Mouse (Mus musculus): ENCODE data around the gene Ranbp9.
A peak's percentile ranks its signal among the peaks of the same experiment; 100 is the strongest.
"Not testable (repeated sequence)": the region's sequence is repeated elsewhere in the genome, so short reads cannot be mapped to it uniquely, and the experiment has no call there.

The Ranbp9 gene

GRCm38 (mm10) chr13:43495645-43496044 lies 14.6 kb upstream of the Ranbp9 start:
- no peak for DNase-seq

GRCm38 (mm10) chr13:43493725-43494124 lies 12.6 kb upstream of the Ranbp9 start:
- no peak for DNase-seq

GRCm38 (mm10) chr13:43493058-43493481 lies 12.0 kb upstream of the Ranbp9 start:
- peak; percentile 38 to 66 for DNase-seq

- DNase-seq: no peak
Observed at GRCm38 (mm10) chr13:43486501-43487213, 5.6 kb upstream of the Ranbp9 start.

- no peak for DNase-seq
Observed at GRCm38 (mm10) chr13:43485278-43485976, 4.3 kb upstream of the Ranbp9 start.

- DNase-seq: no peak
Observed at GRCm38 (mm10) chr13:43482782-43483181, 1.7 kb upstream of the Ranbp9 start.

- DNase-seq: no peak
Observed at GRCm38 (mm10) chr13:43481859-43482245, 770 bp upstream of the Ranbp9 start.

GRCm38 (mm10) chr13:43480595-43480956 lies 506 bp downstream of the Ranbp9 start:
- DNase-seq: no peak

GRCm38 (mm10) chr13:43479767-43480571 lies 1.1 kb downstream of the Ranbp9 start:
- peak; percentile 48 to 52 for DNase-seq

- DNase-seq: no peak
Observed at GRCm38 (mm10) chr13:43479024-43479705, 1.9 kb downstream of the Ranbp9 start.

- no peak for DNase-seq
Observed at GRCm38 (mm10) chr13:43478586-43478985, 2.5 kb downstream of the Ranbp9 start.

GRCm38 (mm10) chr13:43477098-43477697 lies 3.9 kb downstream of the Ranbp9 start:
- DNase-seq: no peak

- no peak for DNase-seq
Observed at GRCm38 (mm10) chr13:43476226-43476625, 4.9 kb downstream of the Ranbp9 start.

- no peak for DNase-seq
Observed at GRCm38 (mm10) chr13:43474722-43475121, 6.4 kb downstream of the Ranbp9 start.

GRCm38 (mm10) chr13:43471861-43472260 lies 9.2 kb downstream of the Ranbp9 start:
- not testable (repeated sequence) for DNase-seq

- DNase-seq: no peak
Observed at GRCm38 (mm10) chr13:43469607-43470006, 11.5 kb downstream of the Ranbp9 start.

GRCm38 (mm10) chr13:43464605-43465004 lies 16.5 kb downstream of the Ranbp9 start:
- no peak for DNase-seq

- no peak for DNase-seq
Observed at GRCm38 (mm10) chr13:43457161-43457560, 23.9 kb downstream of the Ranbp9 start.

- DNase-seq: no peak
Observed at GRCm38 (mm10) chr13:43454431-43454830, 26.7 kb downstream of the Ranbp9 start.

- DNase-seq: peak in 1 of 2 experiments; percentile 23
Observed at GRCm38 (mm10) chr13:43452843-43453605, 28.1 kb downstream of the Ranbp9 start.

- DNase-seq: no peak
Observed at GRCm38 (mm10) chr13:43452177-43452576, 28.9 kb downstream of the Ranbp9 start.

- DNase-seq: no peak
Observed at GRCm38 (mm10) chr13:43450686-43451085, 30.4 kb downstream of the Ranbp9 start.

All from lung, postnatal 4 days (tissue).